Mouse (Mus musculus) C2C12 (cell line): ENCODE measurements around the gene Tesk2.

ENCODE experiments used
- CEBPB ChIP-seq: IDR thresholded peaks from one replicate; pipeline ENCODE4 v1.6.1; 2011; ENCODE audit warnings: low read depth, mild to moderate bottlenecking, control low read depth, moderate library complexity
- CTCF ChIP-seq: IDR thresholded peaks from one replicate; pipeline ENCODE4 v1.5.1; 2011; ENCODE audit not compliant: control insufficient read depth, insufficient read depth, insufficient read length
- MAX ChIP-seq: IDR thresholded peaks from one replicate; pipeline ENCODE4 v1.6.1; 2011; ENCODE audit warnings: mild to moderate bottlenecking, control low read depth
- MYOD1 ChIP-seq: IDR thresholded peaks from one replicate; pipeline ENCODE4 v1.6.1; 2011; ENCODE audit warnings: low read depth; ENCODE audit not compliant: control insufficient read depth, insufficient read length
- USF1 ChIP-seq: IDR thresholded peaks from one replicate; pipeline ENCODE4 v1.6.1; 2011; ENCODE audit warnings: low read depth, mild to moderate bottlenecking, control low read depth, moderate library complexity

DNA sequence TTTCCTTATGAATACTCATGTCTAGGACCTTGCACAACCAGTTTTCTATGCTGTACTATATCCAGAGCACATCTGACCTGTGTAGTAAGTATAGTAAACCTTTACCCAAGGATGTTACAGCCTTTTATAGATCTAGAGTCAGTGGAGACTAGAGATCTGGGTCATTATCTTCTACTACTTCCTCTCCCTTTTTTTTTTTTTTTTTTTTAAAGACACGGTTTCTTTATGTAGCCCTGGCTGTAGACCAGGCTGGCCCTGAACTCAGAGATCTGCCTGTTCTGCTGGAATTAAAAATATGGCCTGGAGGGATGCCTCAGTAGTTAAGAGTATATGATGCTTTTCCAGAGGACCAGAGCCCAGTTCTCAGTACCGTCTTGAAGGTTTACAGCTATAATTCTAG, 41.2 kb downstream of the Tesk2 start:
- no peak for TF ChIP-seq CTCF
- TF ChIP-seq MYOD1, result no peak
- no peak for TF ChIP-seq USF1
- no peak for TF ChIP-seq MAX
- TF ChIP-seq CEBPB, result no peak
